Mouse (Mus musculus) neural tube, embryonic 15.5 days (tissue): Measurements from ENCODE around the gene Itgb4. TPM values are rescaled to one million over a fixed set of nuclear protein-coding genes. Genes with fewer than 3 reads are reported as not detected.

Source experiments
- ATAC-seq: fragments of 200-750 bp; cut with Nextera tagmentation; 2 replicates; pipeline ENCODE4 v1.8.0; 2017; ENCODE audit warnings: mild to moderate bottlenecking, moderate TSS enrichment, moderate library complexity; ENCODE audit not compliant: low FRiP score
- H3K27ac ChIP-seq: fragments of 300-500 bp; sonication (generic); replicated peaks from 2 replicates; pipeline ENCODE4 v1.5.1; 2015; ENCODE audit warnings: mild to moderate bottlenecking, inconsistent platforms
- H3K27me3 ChIP-seq: fragments of 300-500 bp; sonication (generic); replicated peaks from 2 replicates; pipeline ENCODE4 v1.6.1; 2015; ENCODE audit warnings: inconsistent platforms
- H3K36me3 ChIP-seq: fragments of 300-500 bp; sonication (generic); 2 replicates; pipeline ENCODE4 v1.6.1; 2015; ENCODE audit warnings: inconsistent platforms
- H3K4me1 ChIP-seq: fragments of 300-500 bp; sonication (generic); 2 replicates; pipeline ENCODE4 v1.6.1; 2015; ENCODE audit warnings: inconsistent platforms
- H3K4me2 ChIP-seq: fragments of 300-500 bp; sonication (generic); 2 replicates; pipeline ENCODE4 v1.6.1; 2015; ENCODE audit warnings: inconsistent platforms, mild to moderate bottlenecking, moderate library complexity
- H3K4me3 ChIP-seq: fragments of 300-500 bp; sonication (generic); replicated peaks from 2 replicates; pipeline ENCODE4 v1.5.1; 2015; ENCODE audit warnings: mild to moderate bottlenecking, inconsistent platforms
- H3K9ac ChIP-seq: fragments of 300-500 bp; sonication (generic); replicated peaks from 2 replicates; pipeline ENCODE4 v1.6.1; 2015; ENCODE audit warnings: mild to moderate bottlenecking, inconsistent platforms
- H3K9me3 ChIP-seq: fragments of 300-500 bp; sonication (generic); replicated peaks from 2 replicates; pipeline ENCODE4 v1.6.1; 2016; ENCODE audit warnings: inconsistent platforms
- WGBS: fragments of 180-500 bp; shearing (Covaris S2); methylation state at CpG from one replicate; pipeline ENCODE4 v1.1.7; 2015; ENCODE audit warnings: mixed read lengths; 5-methylcytosine and 5-hydroxymethylcytosine counted together
- polyA plus RNA-seq: library from polyadenylated mRNA; unstranded; fragments of >200 nt; fragmentation: Nextera tagmentation; extraction: Ambion mirVana; gene quantifications from 2 replicates; pipeline ENCODE4 v1.2.1, GENCODE M21; 2015

Itgb4 gene
- polyA plus RNA-seq, 1 experiment from 2014 or later = 2.0 TPM

- Histone ChIP-seq H3K4me2 (no peak overlapping the region), H3K36me3 (peaks cover 98% of the 10 kb centered on the region), H3K4me1 (no peaks in the 10 kb centered on the region), H3K27ac (no peak overlapping the region), H3K27me3 (no peaks in the 10 kb centered on the region), H3K9me3 (no peaks in the 10 kb centered on the region), H3K4me3 (no peak overlapping the region), H3K9ac (no peak overlapping the region)
- WGBS = 88% methylated on average over 4 of the region's 4 CpGs
- no peak for ATAC-seq
Observed at GRCm38 (mm10) chr11:116057237-116057881, 82.8 kb downstream of the Itgb4 start.

Other genes with a start within 250 kb of the Itgb4 start
- gene Tmem94, start 209.3 kb upstream of the Itgb4 start, polyA plus RNA-seq = 20.3 and 21.2 TPM in 2 replicates
- 9.8 and 10.2 TPM in 2 replicates for gene Caskin2, start 161.1 kb upstream of the Itgb4 start, polyA plus RNA-seq
- gene Tsen54, start 160.0 kb upstream of the Itgb4 start, polyA plus RNA-seq = 22.0 and 23.7 TPM in 2 replicates
- 0.97 and 8.8 TPM in 2 replicates for gene Llgl2, start 150.7 kb upstream of the Itgb4 start, polyA plus RNA-seq
- 0.12 and 5.0 TPM in 2 replicates for gene Myo15b, start 116.3 kb upstream of the Itgb4 start, polyA plus RNA-seq
- gene Smim5, start 74.7 kb upstream of the Itgb4 start, polyA plus RNA-seq = 2.2 and 8.1 TPM in 2 replicates
- gene Smim6, start 62.7 kb upstream of the Itgb4 start, polyA plus RNA-seq = 0.68 and 3.1 TPM in 2 replicates
- 39.0 and 40.5 TPM in 2 replicates for gene Sap30bp, start 41.4 kb upstream of the Itgb4 start, polyA plus RNA-seq
- 19.7 and 22.0 TPM in 2 replicates for gene Recql5, start 41.2 kb upstream of the Itgb4 start, polyA plus RNA-seq
- gene Galk1, start 38.0 kb downstream of the Itgb4 start, polyA plus RNA-seq = 65.9 and 98.5 TPM in 2 replicates
- 1,496 and 1,502 TPM in 2 replicates for gene H3f3b, start 53.3 kb downstream of the Itgb4 start, polyA plus RNA-seq
- gene Unk, start 55.6 kb downstream of the Itgb4 start, polyA plus RNA-seq = 31.6 and 33.5 TPM in 2 replicates
- gene Unc13d, start 103.3 kb downstream of the Itgb4 start, polyA plus RNA-seq = 1.0 and 7.1 TPM in 2 replicates
- gene Wbp2, start 112.3 kb downstream of the Itgb4 start, polyA plus RNA-seq = 162 and 167 TPM in 2 replicates
- 9.8 TPM in 2 replicates for gene Trim47, start 152.5 kb downstream of the Itgb4 start, polyA plus RNA-seq
- 3.4 and 4.1 TPM in 2 replicates for gene Trim65, start 156.4 kb downstream of the Itgb4 start, polyA plus RNA-seq
- gene Mrpl38, start 164.2 kb downstream of the Itgb4 start, polyA plus RNA-seq = 82.2 and 95.1 TPM in 2 replicates
- 44.2 and 48.5 TPM in 2 replicates for gene Fbf1, start 193.5 kb downstream of the Itgb4 start, polyA plus RNA-seq
- 90.4 and 93.5 TPM in 2 replicates for gene Ten1, start 224.1 kb downstream of the Itgb4 start, polyA plus RNA-seq
- 58.1 and 61.7 TPM in 2 replicates for gene Acox1, start 224.3 kb downstream of the Itgb4 start, polyA plus RNA-seq